Mouse (Mus musculus) CH12.LX (cell line): ENCODE measurements at regions not wholly inside any gene's neighbourhood (a gene's known extent, or its start where the extent isn't known, plus 50 kb on each side); places are given as distances from the start of the nearest gene placed in this dataset.

ENCODE experiments used
- CTCF ChIP-seq, 2 experiments: IDR thresholded peaks in 1 of 2; conservative IDR thresholded peaks in 1 of 2; 2 replicates each; pipeline ENCODE4 v1.5.1; 2011 to 2012; ENCODE audit warnings: low read depth in 2 of 2, low read length in 2 of 2, improper control_type of control experiment in 1 of 2, inconsistent platforms in 1 of 2, mild to moderate bottlenecking in 1 of 2, moderate library complexity in 1 of 2
- ELF1 ChIP-seq: IDR thresholded peaks from 2 replicates; pipeline ENCODE4 v1.6.1; 2014; ENCODE audit warnings: low read depth, mild to moderate bottlenecking, inconsistent platforms, low read length, improper control_type of control experiment
- EP300 ChIP-seq: IDR thresholded peaks from 2 replicates; pipeline ENCODE4 v1.6.1; 2011; ENCODE audit warnings: low read length, improper control_type of control experiment
- ETS1 ChIP-seq: conservative IDR thresholded peaks from 2 replicates; pipeline ENCODE4 v1.6.1; 2012; ENCODE audit warnings: low read depth, mild to moderate bottlenecking, inconsistent platforms, low read length, improper control_type of control experiment, moderate library complexity
- GABPA ChIP-seq: IDR thresholded peaks from 2 replicates; pipeline ENCODE4 v1.6.1; 2012; ENCODE audit warnings: low read depth, low read length, improper control_type of control experiment, inconsistent platforms; ENCODE audit not compliant: insufficient replicate concordance
- MAFK ChIP-seq: IDR thresholded peaks from 2 replicates; pipeline ENCODE4 v1.6.1; 2011; ENCODE audit warnings: low read length, improper control_type of control experiment; ENCODE audit not compliant: insufficient replicate concordance
- POLR2A ChIP-seq: IDR thresholded peaks from 2 replicates; pipeline ENCODE4 v1.6.1; 2011; ENCODE audit warnings: low read depth, mild to moderate bottlenecking, improper control_type of control experiment, low read length
- POLR2AphosphoS2 ChIP-seq: IDR thresholded peaks from 2 replicates; pipeline ENCODE4 v1.6.1; 2011; ENCODE audit warnings: low read depth, low read length, improper control_type of control experiment
- SIN3A ChIP-seq: IDR thresholded peaks from 2 replicates; pipeline ENCODE4 v1.6.1; 2012; ENCODE audit warnings: low read length, improper control_type of control experiment, inconsistent platforms
- TBP ChIP-seq: conservative IDR thresholded peaks from 2 replicates; pipeline ENCODE4 v1.6.1; 2011; ENCODE audit warnings: low read depth, low read length, improper control_type of control experiment
- TCF12 ChIP-seq: IDR thresholded peaks from 2 replicates; pipeline ENCODE4 v1.6.1; 2014; ENCODE audit warnings: low read depth, mild to moderate bottlenecking, inconsistent platforms, low read length, improper control_type of control experiment
- ZNF384 ChIP-seq: IDR thresholded peaks from 2 replicates; pipeline ENCODE4 v1.6.1; 2012; ENCODE audit warnings: low read depth, low read length, improper control_type of control experiment, inconsistent platforms

GRCm38 (mm10) chr7:63833676-63834075 is 83.0 kb upstream of the E030018B13Rik start:
- TF ChIP-seq ETS1 (no peak), SIN3A (no peak), POLR2A (no peak), POLR2AphosphoS2 (no peak), EP300 (no peak), MAFK (no peak), TBP (no peak), ZNF384 (no peak), TCF12 (no peak), GABPA (no peak), CTCF (conservative IDR thresholded peaks at IDR 0.05 in 1 of 2, IDR thresholded peaks at IDR 0.05 in 1 of 2; ENCODE audit: low read depth in 2 of 2, low read length in 2 of 2) (no peak), ELF1 (no peak)
